Mouse (Mus musculus) large intestine, adult 2 months (tissue): Measurements from ENCODE around the gene Npr3. TPM values are rescaled to one million over a fixed set of nuclear protein-coding genes. Genes with fewer than 3 reads are reported as not detected.
"Not testable (repeated sequence)": the region's sequence is repeated elsewhere in the genome, so short reads cannot be mapped to it uniquely, and the experiment has no call there.

Source experiments
- DNase-seq: peaks from one replicate; pipeline ENCODE4 v3.0.0-alpha.2; 2012; ENCODE audit warnings: low read depth, low spot score
- WGBS: fragments of 180-500 bp; shearing (Covaris S2); methylation state at CpG from one replicate; pipeline ENCODE4 v1.1.7; 2018; 5-methylcytosine and 5-hydroxymethylcytosine counted together
- polyA plus RNA-seq: library from polyadenylated mRNA; depleted of rRNA; stranded (reverse); fragments of >200 nt; gene quantifications from 2 replicates; pipeline ENCODE4 v1.2.3, GENCODE M21; 2012

Npr3 gene
- polyA plus RNA-seq, 1 experiment, result 0.74 TPM

DNA sequence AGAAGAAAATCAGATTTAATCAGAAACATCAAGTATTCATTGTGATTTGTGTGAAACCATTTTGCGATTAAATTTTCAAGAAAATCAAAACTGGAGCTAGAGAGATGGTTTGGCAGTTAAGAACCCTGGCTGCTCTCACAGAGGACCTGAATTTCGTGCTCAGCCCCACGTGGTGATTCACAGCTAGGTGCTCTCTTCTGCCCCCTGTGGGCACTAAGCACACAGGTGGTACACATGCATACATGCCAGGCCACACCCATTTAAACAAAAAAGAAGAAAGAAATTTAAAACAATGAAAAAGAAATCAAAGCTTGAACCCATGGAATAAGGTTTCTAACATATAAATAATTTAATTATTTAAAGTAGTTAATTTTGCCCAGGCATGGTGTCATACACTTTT lies 15.7 kb downstream of the Npr3 start:
- no peak for DNase-seq
- 61% methylated on average over 3 of the region's 3 CpGs for WGBS

GRCm38 (mm10) chr15:11882508-11883205 lies 24.4 kb downstream of the Npr3 start:
- WGBS, result 74% methylated on average over 10 of the region's 10 CpGs
- no peak for DNase-seq

DNA sequence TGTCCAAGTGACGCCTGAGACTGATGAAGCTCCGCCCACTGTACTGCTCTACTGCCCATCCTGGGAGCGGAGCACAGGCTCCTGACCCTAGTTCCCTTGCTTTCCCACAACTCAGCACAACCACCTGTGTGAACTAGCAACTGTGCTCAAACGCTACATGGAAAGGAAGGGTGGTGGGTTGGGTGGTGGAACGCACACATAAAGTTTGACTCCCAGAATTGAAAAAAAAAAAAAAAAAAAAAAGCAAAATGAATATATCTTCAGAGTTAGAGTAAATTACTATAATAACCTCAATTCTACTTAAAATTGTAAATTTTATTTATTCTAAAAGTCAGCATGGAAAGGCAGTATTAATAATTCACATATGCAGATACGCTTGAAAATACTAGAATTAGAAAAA lies 25.3 kb downstream of the Npr3 start:
- no peak for DNase-seq
- WGBS, result 80% methylated on average over 6 of the region's 6 CpGs

GRCm38 (mm10) chr15:11878334-11878733 lies 28.8 kb downstream of the Npr3 start:
- 89% methylated on average over 1 of the region's 1 CpGs for WGBS
- DNase-seq, result no peak

DNA sequence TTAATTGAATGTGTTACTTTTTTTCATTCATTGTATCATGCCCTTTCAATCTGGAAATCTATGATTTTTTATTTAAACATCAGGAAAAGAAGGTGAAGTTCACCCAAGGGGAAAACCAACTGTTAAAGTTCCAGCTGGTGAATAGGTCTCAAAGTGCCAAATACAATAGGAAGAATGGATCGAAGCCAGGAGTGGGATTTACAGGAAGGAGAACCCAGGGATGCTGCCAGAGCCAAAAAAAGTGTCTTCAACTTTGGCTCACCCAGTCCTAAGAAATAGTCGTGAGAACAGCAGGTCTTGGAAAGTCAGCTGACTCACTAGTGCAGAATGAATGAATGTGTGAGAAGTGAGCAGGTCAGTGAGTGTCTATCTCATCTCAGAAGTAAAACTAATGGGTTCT lies 29.8 kb downstream of the Npr3 start:
- 60% methylated on average over 2 of the region's 2 CpGs for WGBS
- no peak for DNase-seq

GRCm38 (mm10) chr15:11866918-11867317 lies 40.2 kb downstream of the Npr3 start:
- 89% methylated on average over 3 of the region's 3 CpGs for WGBS
- no peak for DNase-seq

DNA sequence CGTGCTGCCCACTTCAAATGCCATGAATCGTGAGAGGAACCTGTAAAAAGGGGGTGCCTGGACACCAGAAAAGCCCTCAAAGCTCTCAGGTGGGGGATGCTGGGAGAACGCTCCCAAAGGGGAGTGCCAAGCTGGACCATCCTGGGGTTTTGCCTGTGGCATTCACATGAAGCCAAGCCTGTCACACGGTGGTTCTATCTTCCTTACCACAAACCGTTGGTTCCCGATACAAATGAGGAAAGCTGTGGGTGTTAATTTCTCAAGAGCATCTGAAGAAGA lies 43.6 kb downstream of the Npr3 start:
- DNase-seq, result no peak
- 89% methylated on average over 6 of the region's 6 CpGs for WGBS

GRCm38 (mm10) chr15:11862785-11863539 lies 44.1 kb downstream of the Npr3 start:
- 69% methylated on average over 15 of the region's 15 CpGs for WGBS
- no peak for DNase-seq

- 92% methylated on average over 7 of the region's 7 CpGs for WGBS
Measured at GRCm38 (mm10) chr15:11862253-11862652, 44.8 kb downstream of the Npr3 start.

DNA sequence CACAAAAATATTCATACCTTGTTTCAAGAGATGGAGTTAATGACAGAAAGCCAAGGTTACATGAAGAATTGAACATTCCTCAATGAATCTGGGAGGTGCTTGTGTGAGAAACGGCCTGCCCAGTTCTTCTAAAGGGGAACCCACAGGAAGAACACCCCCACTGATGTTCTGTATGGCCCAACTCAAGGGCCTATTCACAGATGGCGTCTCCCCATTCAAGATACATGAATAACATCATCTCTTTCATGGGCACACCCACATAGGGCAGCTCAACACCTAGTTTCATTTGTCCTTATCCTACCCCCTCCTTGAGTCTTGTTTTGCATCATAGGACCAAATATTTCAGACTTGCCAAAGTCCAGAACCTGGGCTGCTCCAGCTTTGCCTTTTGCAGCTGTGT lies 46.8 kb downstream of the Npr3 start:
- 63% methylated on average over 2 of the region's 2 CpGs for WGBS
- DNase-seq, result no peak

More at GRCm38 (mm10) chr15:11862253-11862652, 44.8 kb downstream of the Npr3 start:
- DNase-seq, result no peak

GRCm38 (mm10) chr15:11859829-11860228 lies 47.3 kb downstream of the Npr3 start:
- DNase-seq, result no peak
- WGBS, result 93% methylated on average over 3 of the region's 3 CpGs

- 92% methylated on average over 6 of the region's 6 CpGs for WGBS
- no peak for DNase-seq
Measured at GRCm38 (mm10) chr15:11858411-11858810, 48.7 kb downstream of the Npr3 start.

- no peak for DNase-seq
- WGBS, result 74% methylated on average over 16 of the region's 16 CpGs
Measured at GRCm38 (mm10) chr15:11845204-11846062, 61.7 kb downstream of the Npr3 start.

- DNase-seq, result no peak
- WGBS, result 80% methylated on average over 6 of the region's 6 CpGs
Measured at GRCm38 (mm10) chr15:11844115-11844514, 63.0 kb downstream of the Npr3 start.

- DNase-seq, result no peak
- 66% methylated on average over 4 of the region's 4 CpGs for WGBS
Measured at GRCm38 (mm10) chr15:11841828-11842227, 65.3 kb downstream of the Npr3 start.

- WGBS, result 55% methylated on average over 1 of the region's 1 CpGs
- DNase-seq, result no peak
Measured at GRCm38 (mm10) chr15:11835913-11836312, 71.2 kb downstream of the Npr3 start.

GRCm38 (mm10) chr15:11822347-11822746 lies 84.7 kb downstream of the Npr3 start:
- not testable (repeated sequence) for DNase-seq

GRCm38 (mm10) chr15:11815551-11815950 lies 91.5 kb downstream of the Npr3 start:
- DNase-seq, result no peak
- WGBS, result 43% methylated on average over 4 of the region's 4 CpGs

More at GRCm38 (mm10) chr15:11822347-11822746, 84.7 kb downstream of the Npr3 start:
- WGBS, result 40% methylated on average over 6 of the region's 6 CpGs

GRCm38 (mm10) chr15:11803576-11803975 lies 103.5 kb downstream of the Npr3 start:
- DNase-seq, result no peak
- 19% methylated on average over 4 of the region's 4 CpGs for WGBS
